Comparison of ENCODE assay signal across 8 mouse cellular contexts in the genomic region with DNA sequence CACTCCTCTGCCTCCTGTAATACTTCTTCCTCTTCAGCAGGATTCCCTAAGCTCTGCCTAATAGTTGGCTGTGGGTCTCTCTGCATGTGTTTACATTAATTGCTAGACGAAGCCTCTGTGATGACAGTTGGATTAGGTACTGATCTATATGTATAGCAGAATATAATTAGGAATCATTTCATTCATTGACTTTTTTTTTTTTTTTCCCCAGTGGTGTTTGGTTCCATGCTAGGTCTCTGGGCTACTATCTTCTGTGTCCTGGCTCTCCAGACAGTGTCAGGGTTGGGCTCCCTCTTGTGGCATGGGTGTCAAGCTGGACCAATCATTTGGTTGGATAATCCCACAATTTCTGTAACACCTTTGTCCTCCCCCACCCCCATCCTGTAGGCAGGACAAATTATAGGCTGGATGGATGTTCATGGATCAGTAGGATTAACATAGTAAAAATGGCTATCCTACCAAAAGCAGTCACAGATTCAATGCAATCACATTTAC.
DNase-seq lines count a peak whose midpoint lies in the region; ATAC-seq and TF ChIP-seq lines count a peak whose summit lies in the region.

No protein-coding gene starts in this region.

- no peak overlapping the region for H3K27ac ChIP-seq in intestine, postnatal 0 days (ENCODE audit: low read depth, low read length)
- no peak overlapping the region for H3K27ac ChIP-seq in intestine, embryonic 15.5 days
- H3K27ac ChIP-seq in liver, embryonic 14.5 days = no peak overlapping the region

- H3K4me1 ChIP-seq in intestine, postnatal 0 days (replicated peaks; ENCODE audit: control insufficient read depth, insufficient read depth, low read length) = no peaks in the 10 kb centered on the region
- no peaks in the 10 kb centered on the region for H3K4me1 ChIP-seq in intestine, embryonic 15.5 days (replicated peaks)
- H3K4me1 ChIP-seq in E14TG2a.4 (replicated peaks; ENCODE audit: low read depth, low read length) = peaks cover 61% of the 10 kb centered on the region
- H3K4me1 ChIP-seq in liver, embryonic 14.5 days (replicated peaks; ENCODE audit: control insufficient read depth in 2 of 2, insufficient read depth in 2 of 2, low read length in 1 of 2) = peaks cover 0 to 12% of the 10 kb centered on the region in 2 experiments

- H3K36me3 ChIP-seq in intestine, postnatal 0 days (ENCODE audit: control insufficient read depth, insufficient read depth) = no peaks in the 10 kb centered on the region
- H3K36me3 ChIP-seq in intestine, embryonic 15.5 days = no peaks in the 10 kb centered on the region
- peaks cover 20% of the 10 kb centered on the region for H3K36me3 ChIP-seq in E14TG2a.4 (ENCODE audit: insufficient read depth, low read length)
- no peaks in the 10 kb centered on the region for H3K36me3 ChIP-seq in liver, embryonic 14.5 days (replicated peaks; ENCODE audit: control insufficient read depth, insufficient read depth, low read depth)

- DNase-seq in adrenal gland, adult 18-20 months (ENCODE audit: low spot score in 2 of 2) = peak; percentile 13 to 36
- DNase-seq in adrenal gland, postnatal 25 days = no peak
- DNase-seq in liver, embryonic 14.5 days (ENCODE audit: low read depth in 3 of 3, low spot score in 3 of 3) = no peak
- DNase-seq in spleen, adult 12 weeks (ENCODE audit: low spot score) = no peak
- DNase-seq in urinary bladder, postnatal 25 days (ENCODE audit: low spot score) = no peak

- no peak overlapping the region for H3K9ac ChIP-seq in intestine, postnatal 0 days (ENCODE audit: low read depth, low read length)
- no peak overlapping the region for H3K9ac ChIP-seq in intestine, embryonic 15.5 days
- H3K9ac ChIP-seq in liver, embryonic 14.5 days (replicated peaks) = no peak overlapping the region

- 58% methylated on average over 1 of the region's 1 CpGs for WGBS in intestine, postnatal 0 days
- 52% methylated on average over 1 of the region's 1 CpGs for WGBS in intestine, embryonic 15.5 days
- 35% methylated on average over 1 of the region's 1 CpGs for WGBS in liver, embryonic 14.5 days (ENCODE audit: insufficient replicate concordance)

- H3K9me3 ChIP-seq in intestine, postnatal 0 days (ENCODE audit: control insufficient read depth) = no peaks in the 10 kb centered on the region
- H3K9me3 ChIP-seq in intestine, embryonic 15.5 days = no peaks in the 10 kb centered on the region
- 0 out of 2 replicates have a peak, but pooled peaks cover 8% of the 10 kb centered on the region for H3K9me3 ChIP-seq in E14TG2a.4 (ENCODE audit: low read length)
- no peaks in the 10 kb centered on the region for H3K9me3 ChIP-seq in liver, embryonic 14.5 days (ENCODE audit: control insufficient read depth, low read length)

- TF ChIP-seq EP300 in liver, embryonic 14.5 days (IDR thresholded peaks at IDR 0.05; ENCODE audit: low read depth) = no peak

- H3K4me3 ChIP-seq in intestine, postnatal 0 days (ENCODE audit: low read depth, low read length) = no peak overlapping the region
- H3K4me3 ChIP-seq in intestine, embryonic 15.5 days (replicated peaks) = no peak overlapping the region
- H3K4me3 ChIP-seq in E14TG2a.4 (replicated peaks; ENCODE audit: low read length) = no peak overlapping the region
- no peak overlapping the region for H3K4me3 ChIP-seq in liver, embryonic 14.5 days (ENCODE audit: insufficient read depth in 1 of 2, low read depth in 2 of 2, low read length in 2 of 2)

- peak; percentile 60 for TF ChIP-seq CTCF in intestine, postnatal 0 days (IDR thresholded peaks at IDR 0.05; ENCODE audit: low read depth)
- TF ChIP-seq CTCF in E14TG2a.4 (conservative IDR thresholded peaks at IDR 0.05; ENCODE audit: low read length) = peak; percentile 3; the same call in 1 of the 2 replicates
- peak; percentile 53 for TF ChIP-seq CTCF in liver, embryonic 14.5 days (IDR thresholded peaks at IDR 0.05; ENCODE audit: low read depth)

- ATAC-seq in intestine, postnatal 0 days = no peak
- no peak for ATAC-seq in intestine, embryonic 15.5 days
- no peak for ATAC-seq in liver, embryonic 14.5 days (ENCODE audit: insufficient read depth)

- H3K4me2 ChIP-seq in intestine, postnatal 0 days (replicated peaks; ENCODE audit: low read depth) = no peak overlapping the region
- H3K4me2 ChIP-seq in intestine, embryonic 15.5 days (replicated peaks) = no peak overlapping the region
- no peak overlapping the region for H3K4me2 ChIP-seq in liver, embryonic 14.5 days (ENCODE audit: low read depth)

- H3K27me3 ChIP-seq in intestine, postnatal 0 days (replicated peaks; ENCODE audit: control insufficient read depth, insufficient read depth, low read length) = no peaks in the 10 kb centered on the region
- no peaks in the 10 kb centered on the region for H3K27me3 ChIP-seq in intestine, embryonic 15.5 days (replicated peaks)
- H3K27me3 ChIP-seq in E14TG2a.4 (ENCODE audit: insufficient read depth, low read length) = no peaks in the 10 kb centered on the region
- no peaks in the 10 kb centered on the region for H3K27me3 ChIP-seq in liver, embryonic 14.5 days (ENCODE audit: control insufficient read depth, insufficient read depth, low read length)

Comparison
In these comparisons a context has a peak if more than half of its experiments do, and no peak if none do; other contexts are left out.
1. DNase-seq: peak in adrenal gland, adult 18-20 months (2 of 2); none in adrenal gland, postnatal 25 days (single experiment), liver, embryonic 14.5 days (0 of 3), spleen, adult 12 weeks (single experiment) and urinary bladder, postnatal 25 days (single experiment).
2. CTCF ChIP-seq: peak in every context shown above with its lines; median percentile 60 in intestine, postnatal 0 days; 53 in liver, embryonic 14.5 days; 3 in E14TG2a.4.